Mouse (Mus musculus) limb, embryonic 10.5 days (tissue): ENCODE results near the gene Shc3. TPM values are rescaled to one million over a fixed set of nuclear protein-coding genes. Genes with fewer than 3 reads are reported as not detected.

Experiments
- polyA plus RNA-seq: library from polyadenylated mRNA; unstranded; fragments of >200 nt; fragmentation: Nextera tagmentation; extraction: Ambion mirVana; gene quantifications from 2 replicates; pipeline ENCODE4 v1.2.1, GENCODE M21; 2016

The Shc3 gene
- polyA plus RNA-seq, 1 experiment from 2014 or later = 0.11 TPM

Other genes starting within 250 kb of the Shc3 start
- 79.5 and 123 TPM in 2 replicates for gene S1pr3, start 160.8 kb downstream of the Shc3 start, polyA plus RNA-seq
- gene Cks2, start 75.8 kb upstream of the Shc3 start, polyA plus RNA-seq = 393 and 424 TPM in 2 replicates
- gene Secisbp2, start 82.3 kb upstream of the Shc3 start, polyA plus RNA-seq = 25.4 and 27.8 TPM in 2 replicates
- 5.9 and 6.0 TPM in 2 replicates for gene Sema4d, start 224.3 kb upstream of the Shc3 start, polyA plus RNA-seq